Comparison of ENCODE assay signal across 8 mouse cellular contexts in genomic region chr2:144270507-144271420, GRCm38 (mm10). TPM values are rescaled to one million over a fixed set of nuclear protein-coding genes. Genes with fewer than 3 reads are reported as not detected.
DNase-seq lines count a peak whose midpoint lies in the region; ATAC-seq and TF ChIP-seq lines count a peak whose summit lies in the region.

TSS of gene Mgme1 (plus strand) at chr2:144270663.
TSS of gene Snx5 (minus strand) at chr2:144270906.

- DNase-seq in WW6 (ENCODE audit: low read depth, low spot score) = peak; percentile 91
- peak; percentile 82 to 93 for DNase-seq in cerebellum, postnatal 4 days (ENCODE audit: low spot score in 2 of 2)
- DNase-seq in gastrocnemius, adult 2 months = peak; percentile 94
- peak; percentile 97 for DNase-seq in hindbrain, postnatal 0 days (ENCODE audit: low spot score)
- peak; percentile 94 to 96 for DNase-seq in left cerebral cortex, adult 8-10 months (ENCODE audit: low spot score in 2 of 2)
- DNase-seq in right cerebral cortex, postnatal 10 days (ENCODE audit: low spot score in 2 of 2) = peak; percentile 97
- peak; percentile 86 for DNase-seq in urinary bladder, postnatal 25 days (ENCODE audit: low spot score)

- peak within 1 kb of the TSS; percentile 82 for H3K4me3 ChIP-seq in gastrocnemius, adult 2 months
- peak within 1 kb of the TSS; percentile 89 for H3K4me3 ChIP-seq in hindbrain, postnatal 0 days (ENCODE audit: low read length)
- H3K4me3 ChIP-seq in megakaryocyte, embryonic 14.5 days (replicated peaks) = peak within 1 kb of the TSS; percentile 99

- WGBS in hindbrain, postnatal 0 days = under 1% methylated on average over 90 of the region's 93 CpGs

- intact Hi-C loops in gastrocnemius, adult 2 months (cut with DNase I) = loop anchor here (5.0 kb wide), 1 partner anchor 268 kb away; no protein-coding TSS in a partner anchor

- H3K4me2 ChIP-seq in hindbrain, postnatal 0 days (ENCODE audit: low read depth, low read length) = peak within 1 kb of the TSS; percentile 61

- peaks cover 12% of the 10 kb centered on the region; the same call in 1 of the 2 replicates for H3K4me1 ChIP-seq in hindbrain, postnatal 0 days (ENCODE audit: insufficient read depth, low read length)
- H3K4me1 ChIP-seq in megakaryocyte, embryonic 14.5 days = peaks cover 73% of the 10 kb centered on the region

- no peaks in the 10 kb centered on the region for H3K9me3 ChIP-seq in hindbrain, postnatal 0 days (ENCODE audit: low read length)
- no peaks in the 10 kb centered on the region for H3K9me3 ChIP-seq in megakaryocyte, embryonic 14.5 days

- no peaks in the 10 kb centered on the region for H3K27me3 ChIP-seq in hindbrain, postnatal 0 days (ENCODE audit: insufficient read depth, low read length)
- no peaks in the 10 kb centered on the region for H3K27me3 ChIP-seq in megakaryocyte, embryonic 14.5 days (replicated peaks)

- TF ChIP-seq CTCF in gastrocnemius, adult 2 months (IDR thresholded peaks at IDR 0.05) = no peak
- TF ChIP-seq CTCF in hindbrain, postnatal 0 days (IDR thresholded peaks at IDR 0.05; ENCODE audit: low read depth) = no peak

- H3K36me3 ChIP-seq in hindbrain, postnatal 0 days (ENCODE audit: insufficient read depth, low read length) = no peaks in the 10 kb centered on the region
- H3K36me3 ChIP-seq in megakaryocyte, embryonic 14.5 days (replicated peaks; ENCODE audit: low read length) = peaks cover 24% of the 10 kb centered on the region

- H3K9ac ChIP-seq in hindbrain, postnatal 0 days (replicated peaks; ENCODE audit: low read length) = peak within 1 kb of the TSS; percentile 89

- peak; percentile 99 for ATAC-seq in hindbrain, postnatal 0 days

- peak within 1 kb of the TSS; percentile 96 for H3K27ac ChIP-seq in gastrocnemius, adult 2 months
- H3K27ac ChIP-seq in hindbrain, postnatal 0 days = peak within 1 kb of the TSS; percentile 89

RNA-seq across cellular contexts. Expression of gene Mgme1, which starts in this region (rescaled TPM):
- total RNA-seq in gastrocnemius, adult 2 months (2021) = 10 to 100 TPM; 10.2 to 11.9 TPM
- total RNA-seq in hindbrain, postnatal 0 days (2014; rRNA removed) = 4.4 and 5.1 TPM in 2 replicates
- 6.5 and 6.6 TPM in 2 replicates for polyA plus RNA-seq in hindbrain, postnatal 0 days (2015; fragmentation: Nextera tagmentation; extraction: Ambion mirVana)
- total RNA-seq in left cerebral cortex, adult 8-10 months (2022) = 1 to 10 TPM; 4.4 to 6.1 (median 5.4) TPM
- 1.2 TPM in 1 of 2 replicates, not detected in the other for polyA plus RNA-seq in megakaryocyte, embryonic 14.5 days (2012; ENCODE audit: insufficient read depth, low replicate concordance)

RNA-seq across cellular contexts. Expression of gene Snx5, which starts in this region (rescaled TPM):
- total RNA-seq in gastrocnemius, adult 2 months (2021) = 10 to 100 TPM; 52.0 to 60.6 TPM
- total RNA-seq in hindbrain, postnatal 0 days (2014; rRNA removed) = 67.1 and 67.2 TPM in 2 replicates
- 68.1 and 71.6 TPM in 2 replicates for polyA plus RNA-seq in hindbrain, postnatal 0 days (2015; fragmentation: Nextera tagmentation; extraction: Ambion mirVana)
- 10 to 100 TPM; 81.2 to 90.5 (median 83.9) TPM for total RNA-seq in left cerebral cortex, adult 8-10 months (2022)
- polyA plus RNA-seq in megakaryocyte, embryonic 14.5 days (2012; ENCODE audit: insufficient read depth, low replicate concordance) = 2.7 and 34.2 TPM in 2 replicates

Comparison
In these comparisons a context has a peak if more than half of its experiments do, and no peak if none do; other contexts are left out.
1. Peak in every context shown above with its lines: DNase-seq, ATAC-seq, H3K4me3 ChIP-seq and H3K27ac ChIP-seq.